Mouse (Mus musculus) Muller cell, postnatal 12 days (primary cell): Measurements from ENCODE around the gene Grik2.
"Not testable (repeated sequence)": the region's sequence is repeated elsewhere in the genome, so short reads cannot be mapped to it uniquely, and the experiment has no call there.

Source experiments
- DNase-seq: peaks from one replicate; pipeline ENCODE4 v3.0.0-alpha.2; 2015; ENCODE audit errors: inconsistent ontology term

Gene Grik2

DNA sequence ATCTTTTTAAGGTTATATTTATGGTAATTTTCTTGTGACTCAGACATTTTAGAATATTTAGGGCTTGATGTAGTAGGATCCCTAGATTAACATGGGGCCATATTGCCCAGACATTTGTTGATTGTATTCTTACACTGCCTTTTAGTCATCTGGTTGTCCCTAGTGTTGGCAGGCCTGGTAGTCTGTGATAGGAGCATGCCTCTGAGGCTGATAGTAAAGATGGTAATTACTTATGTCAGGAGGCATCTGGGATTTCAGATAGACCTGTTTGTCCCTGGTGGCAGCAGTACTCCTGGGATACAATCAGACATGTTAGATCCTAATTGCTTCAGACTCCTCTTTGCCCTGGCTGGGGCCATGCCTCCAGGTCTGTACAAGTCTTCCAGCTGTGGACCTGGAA, 423.3 kb downstream of the Grik2 start:
- no peak for DNase-seq

DNA sequence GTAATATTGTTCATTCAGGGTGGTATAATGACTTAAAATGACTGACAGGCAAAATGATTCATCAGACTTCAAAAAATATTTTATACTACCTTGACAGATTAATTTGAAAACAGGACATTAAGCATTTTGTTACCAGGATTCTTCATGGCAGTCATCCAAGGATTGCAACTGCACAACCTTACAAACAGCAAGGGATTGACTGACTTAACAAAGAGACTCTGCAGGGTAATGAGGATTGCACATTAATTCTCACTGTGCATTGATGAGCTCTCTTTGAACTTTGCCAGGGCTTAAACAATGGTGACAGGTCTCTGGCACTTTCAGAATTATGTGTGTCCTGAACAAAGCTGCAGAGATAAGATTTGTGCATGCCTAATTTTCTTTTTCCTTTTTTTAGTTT, 466.2 kb downstream of the Grik2 start:
- DNase-seq: peak; percentile 91

DNA sequence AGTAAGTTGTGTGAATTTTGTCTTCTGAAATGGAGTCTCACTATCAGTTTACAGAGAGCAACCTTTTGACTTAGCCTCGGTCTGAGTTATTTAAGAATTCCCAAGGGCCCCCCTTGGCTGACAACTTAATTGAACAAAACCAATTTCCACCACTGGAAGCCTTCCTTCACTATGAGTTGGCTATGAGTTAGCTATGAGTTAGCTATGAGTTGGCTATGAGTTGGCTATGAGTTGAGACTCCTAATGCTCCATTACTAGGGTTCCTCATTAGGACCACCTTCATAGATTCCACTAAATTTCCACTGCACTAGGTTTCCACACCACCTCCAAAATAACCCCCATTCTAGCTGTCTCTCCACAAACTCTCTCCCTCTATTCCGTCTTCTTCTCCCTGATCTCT, 468.7 kb downstream of the Grik2 start:
- DNase-seq: no peak

DNA sequence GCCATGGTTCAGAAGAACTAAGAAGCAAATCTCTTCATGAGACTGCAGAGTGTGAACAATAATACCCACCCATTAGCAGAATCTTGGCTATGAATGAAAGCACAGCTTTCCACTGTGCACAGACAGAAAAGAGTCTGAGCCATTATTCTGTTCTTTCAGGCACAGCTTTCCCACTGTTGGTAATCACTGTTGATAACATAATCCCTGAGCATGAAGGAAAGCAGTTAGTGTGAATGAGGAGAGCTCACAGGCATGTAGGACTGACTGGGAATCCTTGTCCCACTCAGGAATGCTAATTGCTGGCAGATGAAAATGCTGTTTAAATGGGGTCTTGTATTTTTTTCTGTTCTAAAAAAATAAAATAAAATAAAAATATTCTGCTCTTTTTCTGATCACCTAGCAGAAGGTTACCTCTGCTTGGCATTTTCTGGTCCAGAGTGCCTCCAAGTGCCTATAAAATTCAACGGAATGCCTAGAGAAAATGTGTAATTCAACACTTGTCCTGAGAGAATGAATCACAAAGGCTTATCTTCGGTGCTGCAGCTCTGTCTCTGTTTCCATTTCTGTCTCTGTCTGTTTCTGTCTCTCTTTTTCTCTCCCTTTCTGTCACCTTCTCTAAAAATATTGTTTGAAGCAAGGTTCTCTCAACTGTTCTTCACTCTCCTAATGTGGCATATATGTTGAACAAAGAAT, 532.2 kb downstream of the Grik2 start:
- DNase-seq: peak; percentile 90

DNA sequence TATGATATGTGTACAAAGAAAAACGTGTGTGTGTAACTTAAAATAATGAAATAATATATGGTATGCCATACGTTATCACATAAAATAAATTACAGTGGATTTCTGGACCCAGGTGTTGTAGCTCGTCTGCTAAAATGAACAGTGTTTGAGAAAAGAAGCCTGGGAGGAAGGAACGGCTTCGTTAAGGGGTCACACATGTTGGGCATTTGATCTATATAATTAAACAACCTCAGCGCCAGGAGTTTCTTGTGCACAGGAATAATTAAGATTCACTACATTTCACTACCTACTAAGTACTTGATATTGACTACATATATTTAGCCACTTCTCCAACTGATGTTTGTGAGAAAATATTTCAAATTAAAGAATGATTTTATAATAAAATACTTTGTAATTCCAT, 551.2 kb downstream of the Grik2 start:
- not testable (repeated sequence) for DNase-seq

DNA sequence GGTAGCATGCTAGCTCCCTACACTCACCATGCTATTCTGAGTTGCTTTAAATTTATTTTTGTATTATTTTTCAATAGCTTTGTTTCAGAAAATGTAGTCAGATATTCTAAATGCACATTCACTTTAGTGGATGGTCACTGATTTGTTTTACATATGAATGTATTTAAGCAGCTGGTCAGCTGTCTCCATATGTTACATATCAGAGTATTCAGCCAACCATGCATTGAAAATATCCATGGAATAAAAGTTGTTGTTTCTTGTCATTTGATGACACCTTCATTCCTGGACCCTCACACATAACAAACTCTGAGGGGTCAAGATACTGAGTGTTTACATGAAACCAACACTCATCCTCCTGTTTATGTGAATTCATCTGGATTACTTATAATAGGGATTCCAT, 551.7 kb downstream of the Grik2 start:
- not testable (repeated sequence) for DNase-seq

DNA sequence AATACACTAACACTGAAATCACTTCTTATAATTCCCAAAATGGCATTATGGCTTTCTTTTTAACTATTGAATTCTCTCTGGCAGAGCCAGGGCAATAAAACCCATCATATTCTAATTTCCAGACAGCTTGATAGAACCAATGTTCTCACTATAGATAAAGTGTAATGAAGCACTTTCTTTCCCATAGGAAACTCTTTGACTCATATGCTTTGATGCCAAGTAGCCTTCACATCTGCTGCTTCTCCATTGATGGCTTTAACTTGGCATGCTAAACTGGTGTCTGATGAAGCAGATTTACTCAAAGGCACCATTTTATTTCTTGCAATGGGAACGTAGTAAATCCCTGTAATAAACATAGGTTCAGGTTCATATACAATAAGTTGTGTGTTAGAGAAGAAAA, 568.5 kb downstream of the Grik2 start:
- DNase-seq: no peak

DNA sequence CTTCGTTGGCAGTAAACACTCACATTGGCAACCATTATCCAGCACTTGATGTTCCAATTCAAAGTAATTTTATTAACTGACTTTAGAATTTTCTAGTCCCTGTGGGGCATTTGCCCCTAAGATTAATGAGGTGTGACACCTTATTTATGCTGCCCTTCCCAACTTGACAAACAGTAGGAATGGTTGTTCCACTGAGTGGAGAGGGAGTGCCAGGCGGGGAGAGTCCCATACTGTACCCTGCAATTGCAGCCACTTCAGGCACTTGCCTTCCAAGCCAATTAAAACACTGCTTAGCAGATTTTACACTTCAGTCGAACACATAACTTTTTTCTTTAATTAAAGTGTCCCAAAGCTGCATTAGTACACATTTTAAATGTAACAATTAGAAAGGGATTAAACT, 568.9 kb downstream of the Grik2 start:
- DNase-seq: no peak

DNA sequence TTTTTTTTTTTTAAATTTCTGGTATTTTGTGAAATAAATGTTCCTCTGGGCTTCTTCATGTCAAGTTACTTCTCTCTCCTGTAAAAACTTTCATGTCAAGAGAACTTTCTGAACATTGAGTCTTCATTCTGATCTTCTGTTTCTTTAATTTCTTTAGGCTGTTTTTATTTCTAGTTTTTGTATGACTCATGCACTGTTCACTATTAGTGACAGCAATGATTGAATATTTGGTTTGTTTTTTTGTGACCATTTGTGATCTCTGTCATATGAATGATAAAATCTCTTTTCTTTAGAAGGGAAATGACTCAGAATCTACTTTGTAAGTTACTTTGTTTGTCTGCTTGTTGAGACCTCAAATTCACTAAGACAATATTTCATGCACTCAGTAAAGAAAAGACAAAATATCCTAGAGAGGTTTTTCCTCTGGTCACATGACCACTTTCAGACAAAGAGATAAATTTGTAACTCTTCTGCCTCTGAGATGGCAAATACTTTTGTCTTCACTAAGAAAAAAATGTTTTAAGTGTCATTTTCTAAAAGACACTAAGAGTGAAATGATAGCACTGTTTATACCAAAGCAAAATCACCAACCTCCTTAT, 596.7 kb downstream of the Grik2 start:
- DNase-seq: peak; percentile 6

DNA sequence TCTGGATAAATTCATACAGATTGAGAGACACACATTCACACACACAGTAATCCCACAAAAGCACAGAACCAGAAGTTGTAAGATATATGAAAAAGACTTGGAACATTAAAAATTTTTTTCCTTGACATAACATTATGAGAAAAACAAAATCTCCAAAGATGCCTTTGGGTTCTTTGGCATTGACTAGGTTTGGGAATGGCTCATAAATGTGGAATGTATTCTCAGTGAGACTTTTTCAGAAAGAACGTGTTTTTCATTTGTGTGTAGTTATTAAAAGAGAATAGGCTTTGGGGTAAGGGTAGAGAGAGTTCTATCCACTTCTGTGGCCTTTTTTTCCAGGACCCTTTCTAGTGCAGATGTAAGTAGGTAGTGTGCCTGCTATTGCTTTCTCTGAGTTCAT, 597.3 kb downstream of the Grik2 start:
- DNase-seq: no peak

DNA sequence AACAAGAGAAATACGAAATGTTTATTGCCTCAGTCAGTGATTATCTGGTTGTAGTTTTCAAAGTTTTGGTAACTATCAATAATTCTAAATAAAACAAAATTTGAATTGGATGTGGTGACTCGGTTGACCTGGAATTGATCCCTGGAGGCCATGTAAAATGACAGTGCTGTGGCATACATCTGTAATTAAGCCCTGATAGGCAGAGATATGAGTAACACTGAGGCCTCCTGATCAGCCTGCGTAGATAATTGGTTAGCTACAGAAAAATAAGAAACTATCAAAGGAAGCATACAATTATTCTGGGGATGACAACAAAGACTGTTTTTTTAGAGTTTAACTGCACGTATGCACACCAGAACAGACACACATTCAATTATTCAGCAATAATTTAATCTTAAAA, 634.4 kb downstream of the Grik2 start:
- no peak for DNase-seq

DNA sequence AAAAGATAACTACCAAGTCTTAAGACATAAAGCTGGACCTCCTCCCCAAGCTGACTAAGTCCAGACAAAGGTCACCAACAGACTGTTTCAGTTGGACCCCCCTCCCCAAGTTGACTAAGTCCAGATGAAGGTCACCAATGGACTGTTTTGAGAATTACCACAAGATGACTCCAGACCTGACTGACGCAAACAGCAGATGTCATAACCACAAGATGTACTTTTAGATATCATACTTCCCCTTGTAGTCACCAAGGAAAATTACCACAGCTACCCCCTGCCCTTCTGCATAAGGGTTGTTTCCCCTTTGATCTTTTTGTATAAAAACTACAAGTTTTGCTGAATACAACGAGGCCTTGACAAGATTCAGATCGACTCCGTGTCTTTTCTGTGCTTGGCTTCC, 637.1 kb downstream of the Grik2 start:
- DNase-seq: not testable (repeated sequence)

DNA sequence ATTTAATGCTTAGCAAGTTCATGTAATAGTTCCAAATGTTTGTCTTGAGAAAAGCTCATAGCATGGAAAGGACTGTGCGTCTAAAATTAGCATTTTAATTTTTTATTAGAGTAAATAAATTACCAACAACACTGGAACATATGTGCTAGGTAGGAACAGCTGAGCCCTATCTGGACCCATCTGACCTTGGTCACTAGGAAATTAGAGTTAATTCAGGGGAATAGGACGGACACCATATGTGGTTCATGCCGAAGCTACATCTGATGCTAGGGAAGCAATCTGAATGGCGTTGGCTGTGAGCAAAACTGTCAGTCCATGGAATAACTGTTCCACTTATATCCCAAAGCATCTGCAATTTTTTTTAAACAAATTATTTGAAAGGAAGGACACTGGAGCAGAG, 638.9 kb downstream of the Grik2 start:
- no peak for DNase-seq

DNA sequence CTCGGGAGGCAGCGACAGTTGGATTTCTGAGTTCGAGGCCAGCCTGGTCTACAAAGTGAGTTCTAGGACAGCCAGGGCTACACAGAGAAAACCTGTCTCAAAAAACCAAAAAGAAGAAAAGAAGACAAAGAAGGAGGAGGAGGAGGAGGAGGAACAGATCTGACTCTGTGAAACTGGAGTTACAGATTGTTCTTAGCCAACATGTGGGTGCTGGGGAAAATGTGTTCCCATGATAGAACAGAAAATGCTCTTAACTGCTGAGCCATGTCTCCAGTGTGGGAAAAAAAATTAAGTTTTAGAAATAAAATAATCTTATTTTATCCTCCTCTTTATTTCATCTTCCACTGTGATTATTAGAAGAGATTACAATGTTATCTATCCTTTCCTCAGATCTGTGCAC, 645.9 kb downstream of the Grik2 start:
- DNase-seq: no peak

DNA sequence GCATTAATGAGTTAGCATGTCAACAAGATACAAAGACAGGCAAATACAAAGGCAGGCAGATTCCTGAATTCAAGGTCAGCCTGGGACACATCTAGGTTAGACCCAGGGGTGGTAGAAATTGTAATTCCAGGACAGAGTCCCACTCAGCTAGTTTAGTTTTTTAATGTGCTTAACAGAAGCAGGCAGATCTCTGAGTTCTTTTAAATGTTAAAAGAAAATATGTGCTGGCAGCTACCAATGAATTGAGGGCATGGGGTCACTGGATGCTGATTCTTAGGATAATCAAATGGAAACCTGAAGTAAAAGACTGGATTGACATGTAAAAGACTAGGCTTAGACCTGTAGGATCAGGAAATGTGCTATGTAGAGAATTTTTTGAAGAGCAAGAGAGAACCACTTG, 651.8 kb downstream of the Grik2 start:
- no peak for DNase-seq

DNA sequence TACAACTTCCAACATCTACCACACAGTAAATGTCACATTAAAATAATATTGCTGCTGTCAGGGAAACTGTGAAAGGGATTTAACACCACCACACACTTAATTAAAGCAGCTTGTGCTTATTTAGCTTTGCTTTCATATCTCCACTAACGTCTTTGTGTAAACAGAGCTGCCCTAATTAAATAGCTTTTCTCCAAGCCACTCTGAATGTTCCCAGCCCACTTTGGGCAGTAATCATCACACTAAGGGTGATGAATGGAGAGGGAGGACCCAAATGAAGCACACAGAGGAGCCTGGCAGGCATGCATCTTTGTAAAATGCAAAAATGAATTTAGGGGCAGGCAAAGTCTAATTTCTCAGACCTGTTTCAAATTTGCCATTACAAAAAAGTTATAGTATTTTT, 657.3 kb downstream of the Grik2 start:
- no peak for DNase-seq

DNA sequence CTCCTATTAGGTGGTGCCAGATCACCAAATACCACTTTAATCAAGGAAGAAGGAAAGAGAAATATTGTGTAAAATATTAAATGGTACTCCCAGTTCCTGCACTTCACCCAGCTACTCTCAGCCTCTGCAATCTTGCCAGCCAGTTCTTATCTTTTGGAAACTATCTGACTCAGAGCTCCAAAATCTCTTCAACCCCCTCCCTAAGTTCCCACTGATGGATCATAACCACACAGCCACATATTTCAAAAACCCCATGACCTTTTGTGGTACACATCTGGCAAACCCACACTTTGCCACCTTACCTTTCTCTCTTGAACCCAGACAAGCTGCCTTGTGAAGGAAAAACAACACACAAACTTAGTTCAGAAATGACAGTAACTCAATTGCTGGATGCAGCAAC, 738.2 kb downstream of the Grik2 start:
- no peak for DNase-seq

DNA sequence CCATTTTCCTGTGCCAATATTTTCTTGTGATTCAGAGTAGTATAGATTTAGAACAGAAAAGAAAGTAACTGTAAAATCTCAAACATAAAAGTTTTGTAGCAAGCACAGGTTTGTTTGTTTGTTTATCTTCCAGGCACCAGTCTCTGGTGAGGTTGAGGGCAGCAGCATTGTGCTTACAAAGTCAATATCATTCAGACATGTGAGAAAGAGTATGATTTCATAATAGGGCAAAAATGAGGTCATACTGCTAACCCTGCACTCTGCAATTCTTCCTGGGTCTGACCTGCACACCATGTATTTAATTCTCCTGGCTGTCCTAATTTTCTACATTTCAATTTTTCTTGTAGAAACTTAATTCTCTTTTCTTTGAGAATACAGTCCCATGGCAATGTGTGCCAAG, 739.2 kb downstream of the Grik2 start:
- no peak for DNase-seq
